Mouse (Mus musculus) skeletal muscle tissue, adult 2 months (tissue): Measurements from ENCODE around the gene Baz1b.
A peak's percentile ranks its signal among the peaks of the same experiment; 100 is the strongest.

Experiments used
- DNase-seq: peaks from one replicate; pipeline ENCODE4 v3.0.0-alpha.2; 2012; ENCODE audit warnings: low read depth, low spot score

Gene Baz1b

DNA sequence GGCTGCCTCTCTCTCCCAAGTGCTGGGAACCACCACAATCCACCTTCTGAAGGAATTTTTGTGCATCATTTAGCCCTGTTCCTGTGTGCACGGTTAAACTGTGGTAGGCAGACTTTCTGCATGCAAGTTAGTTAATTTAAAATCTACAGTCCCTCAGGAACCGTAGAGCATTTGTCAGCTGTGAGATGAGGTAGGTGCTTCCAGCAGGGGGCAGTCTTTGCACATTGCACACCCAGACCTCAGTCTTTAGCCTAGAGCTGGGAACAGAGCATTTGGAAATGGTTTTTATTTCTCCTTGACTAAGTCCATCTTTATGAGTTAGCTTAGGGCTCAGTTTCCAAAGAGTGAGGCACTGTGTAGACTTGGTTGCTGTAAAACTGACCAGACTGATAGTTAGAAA, 49.5 kb downstream of the Baz1b start:
- DNase-seq, result peak; percentile 43

DNA sequence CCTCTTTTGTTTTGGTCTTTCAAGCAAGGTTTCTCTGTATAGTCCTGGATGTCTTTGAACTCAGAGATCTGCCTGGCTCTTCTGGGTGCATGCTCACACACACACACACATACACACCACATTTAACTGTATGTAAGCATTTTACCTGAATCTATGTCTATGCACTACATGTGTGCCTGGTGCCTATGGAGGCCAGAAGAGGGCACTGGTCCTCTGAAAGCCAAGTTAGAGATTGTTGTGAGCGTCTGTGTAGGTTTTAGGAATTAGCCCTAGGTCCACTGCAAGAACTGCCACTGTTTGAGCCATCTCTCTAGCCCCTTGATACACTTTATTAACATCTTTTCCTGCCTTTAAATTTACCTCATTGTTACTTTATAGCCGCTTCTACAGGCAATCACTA, 51.8 kb downstream of the Baz1b start:
- DNase-seq, result no peak

DNA sequence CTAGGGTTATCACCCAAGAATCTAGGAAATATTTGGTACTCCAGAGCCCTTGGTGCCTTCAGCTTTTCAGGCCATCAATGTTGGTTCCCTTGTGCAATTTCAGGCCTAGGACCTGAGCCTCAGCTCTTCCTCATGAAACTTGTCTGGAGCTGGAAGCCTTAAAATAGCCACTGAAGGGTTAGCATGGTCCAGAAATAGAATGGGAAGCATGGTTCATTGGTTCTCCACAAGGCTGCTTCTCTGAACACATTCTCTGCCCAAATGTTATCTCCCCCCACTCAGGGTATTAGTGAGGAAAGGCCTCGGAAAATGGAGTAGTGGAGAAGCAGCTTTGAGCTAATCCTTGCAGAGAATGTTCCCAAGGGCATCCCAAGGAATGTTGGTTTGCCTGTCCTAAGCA, 54.4 kb downstream of the Baz1b start:
- DNase-seq, result no peak

DNA sequence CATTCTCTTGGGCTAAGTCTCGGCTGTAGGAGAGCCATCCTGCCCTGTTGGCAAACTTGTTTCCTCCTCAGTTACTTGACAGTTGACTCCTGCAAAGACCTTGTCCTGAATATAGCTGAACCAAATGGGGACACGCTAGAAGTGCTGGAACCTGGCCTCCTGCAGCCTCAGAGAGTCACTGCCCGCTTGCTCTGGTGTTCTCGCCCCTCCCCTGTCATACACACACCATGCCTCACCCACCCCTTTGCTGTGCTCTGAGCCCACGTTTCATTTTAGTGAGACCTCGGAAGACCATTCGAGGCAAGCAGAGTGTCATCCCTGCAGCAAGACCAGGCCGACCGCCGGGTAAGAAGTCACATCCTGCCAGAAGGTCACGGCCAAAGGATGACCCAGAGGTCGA, 55.1 kb downstream of the Baz1b start:
- peak; percentile 60 for DNase-seq

DNA sequence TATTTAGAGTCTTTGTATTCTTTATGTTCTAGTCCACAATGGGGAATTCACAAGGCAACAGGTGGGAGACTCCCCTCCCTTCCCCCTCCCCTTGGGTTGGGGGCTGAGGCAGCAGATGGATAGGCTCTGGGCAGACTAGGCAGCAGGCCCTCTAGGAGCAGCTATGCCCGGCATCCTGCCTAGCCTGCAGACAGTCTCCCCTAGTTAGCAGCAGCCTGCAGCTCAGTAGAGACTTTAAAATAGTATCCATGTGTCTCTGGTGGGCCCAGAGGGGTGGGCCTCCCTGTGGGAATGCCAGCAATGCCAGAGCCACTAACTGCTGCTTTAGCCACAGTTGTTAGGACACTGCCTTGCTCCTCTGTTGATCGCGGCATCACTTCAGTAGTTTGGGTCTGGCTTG, 55.5 kb downstream of the Baz1b start:
- DNase-seq, result no peak

DNA sequence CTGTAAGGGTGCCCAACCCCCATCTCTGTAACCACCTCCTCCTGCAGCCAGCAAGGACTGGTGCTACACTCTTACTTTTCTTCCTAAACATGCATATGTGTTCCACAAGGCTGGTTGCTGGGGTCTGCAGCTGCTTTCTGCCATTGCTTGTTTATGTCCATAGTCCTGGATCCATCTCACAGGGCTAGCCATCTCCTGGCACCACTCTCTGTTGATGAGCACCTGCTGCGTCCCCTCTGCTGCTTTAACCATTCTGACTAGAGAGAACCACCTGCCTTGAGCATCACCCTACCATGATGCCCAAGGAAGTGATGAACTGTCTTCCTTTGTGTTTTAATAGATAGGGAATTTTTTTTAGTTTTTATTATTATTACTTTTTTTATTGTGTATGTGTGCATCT, 56.1 kb downstream of the Baz1b start:
- DNase-seq, result no peak

DNA sequence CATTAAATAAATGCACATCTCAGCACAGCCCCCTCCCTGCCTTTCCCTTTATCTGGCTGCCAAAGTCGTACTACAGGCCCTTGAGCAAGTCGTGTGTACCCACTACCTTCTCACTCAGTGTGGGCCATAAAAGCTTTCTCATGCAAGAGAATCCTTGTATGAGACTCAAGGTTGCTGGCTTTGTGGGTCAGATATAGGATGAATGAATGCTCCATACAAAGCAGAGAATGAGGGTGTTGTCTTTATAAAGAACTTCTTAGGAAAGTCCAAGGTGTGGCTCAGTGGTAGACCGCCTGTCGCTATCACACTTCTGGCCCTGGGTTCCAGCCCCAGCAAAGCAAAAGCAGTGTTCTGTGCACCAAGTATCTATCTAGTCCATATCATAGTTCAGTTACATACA, 59.5 kb downstream of the Baz1b start:
- DNase-seq, result no peak

DNA sequence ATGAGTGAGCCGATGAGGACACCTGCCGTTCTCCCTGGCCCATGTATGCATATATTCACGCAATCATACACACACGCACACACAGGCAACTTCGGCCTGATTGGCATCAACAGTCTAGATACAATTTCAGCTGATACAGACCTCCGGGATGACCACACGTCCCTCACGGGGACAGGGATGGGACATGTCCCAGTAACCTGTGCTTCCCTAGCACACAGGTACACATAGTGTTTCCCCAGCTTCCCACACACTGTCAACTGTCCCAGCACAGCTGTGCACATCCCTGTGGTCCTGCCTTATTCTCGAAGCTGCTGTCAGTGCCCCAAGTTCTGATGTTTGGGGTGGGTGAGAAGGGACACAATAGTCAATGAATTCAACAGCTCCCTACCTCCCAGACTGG, 60.3 kb downstream of the Baz1b start:
- DNase-seq, result no peak

DNA sequence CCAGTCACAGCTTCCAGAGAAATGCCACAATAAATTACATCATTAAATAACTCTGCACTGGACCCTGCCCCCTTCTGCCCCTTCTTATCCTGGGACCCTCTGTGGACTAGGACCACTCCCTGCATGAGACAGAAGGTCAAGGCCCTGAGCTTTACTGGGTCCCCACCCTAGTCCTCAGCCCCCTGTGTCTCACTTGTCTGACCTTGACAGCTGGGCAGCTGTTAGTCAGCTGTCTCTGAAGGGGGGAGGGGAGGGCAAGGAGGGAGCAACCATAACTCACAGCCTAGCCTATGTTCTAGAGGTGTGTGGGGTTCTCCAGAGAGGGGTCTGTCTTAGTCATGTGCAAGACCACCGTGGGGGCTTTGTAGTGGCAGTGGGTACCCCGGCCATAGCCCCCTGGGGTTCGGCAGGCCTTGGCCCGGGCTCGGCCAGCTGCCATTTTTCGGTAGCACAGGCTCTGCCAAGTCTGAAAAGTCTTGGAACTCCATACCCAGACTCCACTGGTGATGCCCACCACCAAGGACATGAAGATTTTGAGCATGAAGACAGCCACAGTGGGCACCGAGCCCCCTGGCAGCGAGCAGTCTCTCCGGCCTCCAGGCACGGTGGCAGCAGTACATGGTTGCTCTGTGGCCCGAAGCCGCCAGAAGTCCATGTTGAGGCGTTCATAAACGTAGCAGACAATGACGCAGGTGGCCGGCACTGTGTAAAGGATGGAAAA, 62.1 kb downstream of the Baz1b start:
- no peak for DNase-seq

DNA sequence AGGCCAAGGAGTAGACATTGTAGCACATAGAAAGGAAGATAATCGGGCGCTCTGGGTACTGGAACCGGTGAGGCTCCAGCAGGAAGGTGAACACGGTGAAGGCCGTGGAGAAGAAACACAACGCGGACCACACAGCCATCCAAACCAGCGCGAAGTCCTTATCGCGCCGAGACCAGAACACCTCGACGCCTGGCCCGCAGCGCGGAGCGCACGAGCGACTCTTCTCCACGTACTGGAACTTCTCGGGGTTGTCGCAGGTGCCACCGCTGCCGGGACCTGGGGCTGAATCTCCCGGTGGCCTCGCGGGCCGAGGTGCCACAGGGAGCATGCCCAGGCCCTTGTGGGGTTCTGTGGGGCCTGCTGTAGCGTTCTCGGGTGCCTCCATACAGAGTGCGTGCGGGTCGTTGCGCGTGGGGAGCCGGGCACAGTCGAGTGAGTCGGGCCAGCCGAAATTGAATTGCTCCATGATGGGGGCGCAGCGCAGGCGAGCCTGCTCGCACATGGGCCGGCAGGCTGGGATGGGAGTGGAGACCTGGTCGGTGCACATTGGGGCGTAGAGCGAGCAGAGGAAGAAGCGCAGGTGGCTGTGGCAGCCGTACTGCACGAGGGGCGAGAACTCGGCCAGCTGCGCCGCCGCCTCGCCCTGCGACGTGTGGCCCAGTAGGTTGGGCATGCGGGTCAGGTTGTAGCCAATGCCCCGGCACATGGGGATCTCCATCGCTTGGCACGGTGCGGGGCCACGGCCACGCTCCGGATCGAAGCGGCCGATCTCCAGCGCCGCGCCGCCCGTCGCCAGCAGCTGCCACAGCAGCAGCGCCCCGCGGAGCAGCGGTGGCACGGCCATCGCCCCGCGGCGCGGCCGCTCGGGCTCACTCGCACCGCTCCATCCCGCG, 63.4 kb downstream of the Baz1b start:
- DNase-seq, result no peak

DNA sequence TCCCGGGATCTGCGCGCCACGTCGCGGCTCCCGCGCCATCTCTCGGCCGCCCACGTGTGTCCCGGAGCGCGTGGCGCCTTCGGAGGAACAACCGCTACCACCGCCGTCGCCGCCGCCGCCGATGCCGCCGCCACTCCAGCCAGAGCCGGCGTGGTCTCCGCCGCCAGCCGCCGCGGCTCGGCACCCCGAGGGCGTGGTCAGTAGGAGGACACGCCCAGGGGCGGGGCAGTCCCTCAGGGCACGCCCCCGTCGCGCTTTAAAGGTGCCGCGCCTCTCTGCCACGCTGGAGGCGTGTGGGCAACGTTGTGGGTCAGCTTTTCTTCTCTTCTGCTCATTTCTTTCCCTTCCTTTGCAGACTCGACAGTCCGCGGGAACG, 64.0 kb downstream of the Baz1b start, which contains the start of gene Fzd9:
Fzd9 (minus strand) TSS at position 152 of the 376 bp plus-strand sequence.
- DNase-seq, result peak; percentile 62

DNA sequence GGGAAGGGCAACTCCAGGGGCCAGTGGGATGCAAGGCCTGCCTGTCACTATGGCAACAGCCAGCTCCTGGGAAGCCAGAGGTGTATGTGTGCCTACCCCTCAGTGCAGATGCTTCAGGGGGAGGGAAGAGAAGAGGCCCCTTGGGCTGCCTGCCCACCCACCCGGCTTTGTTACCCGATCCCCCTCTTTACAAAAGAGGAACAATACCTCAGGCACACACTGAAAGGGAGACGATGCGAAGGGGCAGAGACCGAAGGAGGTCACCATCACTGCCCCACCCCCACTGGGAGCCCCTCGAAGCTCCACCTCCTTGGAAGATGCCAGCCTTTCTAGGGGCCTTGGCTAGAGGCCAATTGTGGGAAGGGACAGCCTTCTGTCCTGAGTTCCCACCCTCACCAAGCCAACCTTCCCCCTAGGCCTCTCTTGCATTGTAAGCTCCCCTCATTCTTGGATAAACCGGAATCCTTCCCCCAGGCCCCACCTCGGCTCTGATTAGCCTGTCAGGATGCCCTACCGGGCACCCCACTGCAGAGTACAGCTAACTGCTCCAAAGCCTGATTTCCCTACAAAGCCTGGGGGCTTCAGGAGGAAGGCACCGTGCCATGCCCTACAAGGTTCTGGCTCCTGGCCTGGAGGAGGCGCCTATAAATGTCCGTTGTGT, 66.8 kb downstream of the Baz1b start:
- DNase-seq, result no peak

DNA sequence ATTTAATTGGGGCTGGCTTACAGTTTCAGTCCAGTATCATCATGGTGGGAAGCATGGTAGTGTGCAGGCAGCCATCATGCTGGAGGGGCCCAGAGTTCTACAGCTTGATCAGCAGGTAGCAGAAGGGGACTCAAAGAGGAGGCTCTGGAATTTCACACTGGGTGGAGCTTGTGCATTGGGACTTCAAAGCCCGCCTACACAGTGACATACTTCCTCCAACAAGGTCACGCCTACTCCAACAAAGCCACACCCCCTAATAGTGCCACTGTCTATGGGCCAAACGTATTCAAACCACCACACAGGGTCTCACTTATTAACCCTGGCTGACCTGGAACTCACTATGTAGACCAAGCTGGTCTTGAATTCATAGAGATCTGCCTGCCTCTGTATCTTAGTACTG, 69.1 kb downstream of the Baz1b start:
- no peak for DNase-seq

DNA sequence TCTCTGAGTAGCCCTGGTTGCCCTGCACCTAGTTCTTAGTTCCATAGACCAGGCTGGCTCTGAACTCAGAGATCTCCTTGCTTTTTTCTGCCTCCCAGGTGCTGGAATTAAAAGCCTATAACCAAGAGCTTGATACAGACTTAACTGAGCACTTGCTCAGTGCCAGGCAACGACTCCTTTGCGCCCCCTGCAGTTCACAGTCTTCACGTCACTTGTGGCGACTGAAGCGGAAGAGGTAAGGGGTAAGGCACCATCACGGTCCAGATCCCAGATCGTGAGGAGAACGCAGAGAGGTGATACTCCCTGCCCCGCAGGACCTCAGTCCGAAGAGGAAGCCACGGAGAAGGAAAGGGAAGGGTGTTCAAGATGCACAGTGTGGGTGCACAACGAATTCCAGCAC, 70.5 kb downstream of the Baz1b start:
- DNase-seq, result no peak

DNA sequence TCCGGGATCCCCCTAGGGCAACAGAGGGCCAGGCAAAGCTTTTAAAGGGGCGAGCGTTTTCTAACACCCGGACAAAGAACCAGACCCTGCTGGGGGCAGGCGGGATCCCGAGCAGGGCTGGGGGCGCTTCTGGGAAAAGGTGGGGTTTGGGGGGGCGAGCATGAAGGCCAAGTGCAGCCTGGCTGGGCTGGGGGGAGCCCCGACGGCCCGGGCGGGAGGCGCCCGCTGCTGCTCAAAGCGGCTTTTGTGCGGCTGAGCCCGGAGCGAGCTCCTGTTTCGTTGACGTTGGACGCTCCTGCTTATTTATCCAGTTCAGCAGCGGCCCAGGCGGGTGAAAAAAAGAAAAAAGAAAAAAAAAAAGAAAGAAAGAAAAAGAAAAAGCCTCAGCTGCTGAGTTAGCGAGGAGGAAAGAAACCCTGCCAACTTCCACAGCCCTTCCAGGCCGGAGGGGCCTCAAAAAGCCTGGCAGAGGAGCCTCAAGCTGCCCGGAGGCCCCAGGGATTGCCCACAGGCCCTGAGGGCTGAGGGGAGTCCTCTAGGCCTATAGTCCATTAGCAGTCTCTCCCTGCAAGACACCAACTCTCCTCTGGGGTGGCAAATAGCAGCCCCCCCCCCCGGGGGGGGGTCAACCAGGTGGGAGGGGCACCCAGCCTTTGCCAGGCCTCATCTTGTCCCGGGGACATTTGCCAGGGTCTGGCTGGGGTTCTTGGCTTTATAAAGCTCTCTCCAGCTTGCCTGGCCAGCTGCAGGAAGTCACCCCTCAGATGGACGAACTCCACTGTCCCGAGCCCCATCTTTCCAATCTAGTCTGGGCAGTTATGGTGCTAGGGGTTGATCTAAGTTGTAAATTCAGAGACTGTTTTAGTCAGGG, 71.5 kb downstream of the Baz1b start:
- DNase-seq, result no peak

DNA sequence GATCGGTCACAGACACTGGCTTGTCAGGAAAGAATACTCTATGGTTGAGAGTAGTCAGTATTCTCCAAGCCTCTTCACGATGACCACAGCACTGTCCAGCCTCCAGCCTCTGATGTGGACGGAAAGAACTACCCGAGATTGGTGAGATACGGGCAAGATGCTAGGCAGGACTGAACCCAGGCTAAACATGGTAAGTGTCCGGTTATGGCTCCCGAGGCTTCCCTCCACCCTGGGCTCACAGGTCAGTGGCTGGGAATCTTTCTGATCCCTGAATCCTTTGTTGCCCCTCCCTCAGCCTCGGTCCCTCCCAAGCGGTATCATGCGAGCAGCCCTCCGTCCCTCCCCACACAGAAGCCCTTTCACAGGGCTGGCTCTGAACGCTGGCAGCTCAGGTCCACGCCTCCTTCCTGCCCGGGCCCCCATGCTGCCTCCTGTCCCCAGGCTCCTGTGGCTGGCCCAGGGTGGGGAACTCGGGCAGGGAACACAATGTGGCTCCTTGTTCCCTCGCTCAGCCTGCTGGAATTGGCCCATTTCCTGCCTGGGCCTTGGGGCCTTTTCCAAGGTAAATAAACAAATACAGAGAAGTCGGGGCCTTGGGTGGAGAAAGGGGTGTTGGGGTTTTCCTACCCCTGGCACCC, 76.9 kb downstream of the Baz1b start:
- no peak for DNase-seq

DNA sequence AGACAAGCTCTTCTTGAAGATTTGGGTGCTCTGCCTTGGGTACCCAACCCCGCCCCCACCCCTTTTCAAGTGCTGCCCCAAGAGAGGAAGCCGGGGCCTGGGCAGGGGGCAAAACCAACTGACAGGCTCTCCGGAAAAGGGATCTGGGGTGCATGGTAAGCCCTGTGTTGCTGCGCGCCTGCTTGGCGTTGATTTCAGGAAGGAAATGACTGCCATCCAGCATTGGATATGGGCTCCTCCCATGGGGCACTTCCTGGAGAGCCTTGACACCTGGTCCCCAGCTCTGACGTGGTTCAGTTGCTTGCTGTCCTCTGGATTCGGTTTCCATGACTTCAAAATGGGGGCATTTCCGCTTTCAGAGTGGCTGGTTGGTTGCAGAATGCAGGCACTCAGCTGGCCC, 77.5 kb downstream of the Baz1b start:
- DNase-seq, result no peak

DNA sequence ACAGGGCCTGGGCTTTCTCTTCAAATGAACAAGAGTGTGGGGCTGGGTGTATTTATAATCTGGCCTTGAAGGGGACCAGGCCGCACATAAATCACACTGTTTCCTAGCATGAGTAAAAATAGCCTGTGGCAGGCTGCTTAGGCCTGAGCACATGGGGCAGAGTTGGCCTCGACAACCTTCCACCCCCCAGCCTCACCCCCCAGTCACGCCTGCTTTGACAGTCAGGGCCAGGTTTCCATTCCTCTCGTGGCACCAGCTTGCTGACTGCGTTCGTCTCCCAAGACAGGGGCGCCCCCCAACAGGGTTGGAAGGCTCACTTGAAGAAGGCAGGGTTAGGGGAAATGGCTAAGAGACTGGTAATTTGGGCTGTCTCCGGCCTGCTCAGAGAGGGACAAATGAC, 82.4 kb downstream of the Baz1b start:
- DNase-seq, result peak; percentile 52

DNA sequence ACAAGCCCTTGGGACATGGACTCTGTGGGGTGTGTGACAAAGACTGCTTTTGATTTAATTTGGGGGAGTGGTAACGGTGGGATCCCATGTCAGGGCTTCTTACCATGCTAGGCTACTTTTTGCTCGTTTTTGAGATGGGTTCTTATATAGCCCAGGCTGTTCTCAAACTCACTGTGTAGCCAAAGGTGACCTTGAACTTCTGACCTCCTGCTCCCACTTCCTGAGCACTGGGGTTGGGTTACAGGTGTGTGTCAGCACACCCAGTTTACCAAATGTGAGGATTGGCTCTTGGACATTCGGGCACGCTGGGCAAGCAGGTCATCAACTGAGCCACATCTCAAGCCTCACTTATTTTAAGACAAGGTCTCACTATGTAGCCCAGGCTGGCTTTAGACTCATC, 83.3 kb downstream of the Baz1b start:
- DNase-seq, result no peak

DNA sequence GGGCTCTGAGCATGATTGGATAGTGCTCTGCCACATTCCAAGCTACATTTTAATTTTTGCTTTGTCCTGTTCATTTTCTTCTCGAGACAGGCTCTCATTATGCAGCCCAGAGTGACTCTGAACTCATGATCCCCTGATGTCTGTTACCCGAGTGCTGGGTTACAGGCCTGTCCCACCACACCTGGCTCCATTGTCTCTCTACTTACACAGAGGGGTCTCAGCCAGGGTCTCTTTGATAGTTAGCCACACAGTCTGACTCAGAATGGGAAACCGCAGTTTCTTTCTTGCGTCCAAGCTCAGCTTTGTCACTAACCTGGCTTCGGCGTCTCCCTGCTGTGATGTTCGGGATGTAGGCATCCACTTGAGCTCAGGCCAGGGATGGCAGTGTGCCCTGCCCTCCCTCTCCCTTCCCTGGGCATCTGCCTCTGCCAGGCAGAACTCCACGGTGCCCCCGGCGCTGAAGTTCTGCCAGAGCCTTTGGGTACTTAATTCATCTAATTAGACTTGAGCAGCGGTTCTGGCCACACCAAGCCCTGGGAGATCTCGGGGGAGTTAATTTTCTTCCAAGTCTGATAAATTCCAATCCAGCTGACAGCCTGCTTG, 84.6 kb downstream of the Baz1b start:
- DNase-seq, result no peak
